Mouse (Mus musculus) CH12.LX (cell line): ENCODE results near the gene Prr12. TPM values are rescaled to one million over a fixed set of nuclear protein-coding genes. Genes with fewer than 3 reads are reported as not detected.

ENCODE experiments used
- DNase-seq: peaks from one replicate; pipeline ENCODE4 v3.0.0-alpha.2; 2013; ENCODE audit errors: extremely low read depth
- H3K27ac ChIP-seq: 2 replicates; pipeline ENCODE4 v1.5.1; 2012; ENCODE audit warnings: low read depth, mild to moderate bottlenecking, control low read depth, moderate library complexity; ENCODE audit not compliant: insufficient read depth
- H3K27me3 ChIP-seq: replicated peaks from 2 replicates; pipeline ENCODE3; 2012; ENCODE audit warnings: inconsistent platforms
- H3K36me3 ChIP-seq, 2 experiments: replicated peaks in 1 of 2; 2 replicates each; pipeline versions ENCODE3 to v1.6.1; 2012; ENCODE audit warnings: inconsistent platforms in 1 of 2, low read length in 1 of 2, mild to moderate bottlenecking in 1 of 2, mixed read lengths in 1 of 2, moderate library complexity in 1 of 2; ENCODE audit not compliant: control insufficient read depth in 1 of 2, insufficient read depth in 1 of 2
- H3K4me1 ChIP-seq, 2 experiments: 2 replicates each; pipeline ENCODE4 v1.6.1; 2012; ENCODE audit warnings: inconsistent platforms in 1 of 2, moderate library complexity in 1 of 2; ENCODE audit not compliant: insufficient read depth in 2 of 2, control insufficient read depth in 1 of 2
- H3K4me2 ChIP-seq: 2 replicates; pipeline ENCODE4 v1.6.1; 2012; ENCODE audit warnings: low read depth, mild to moderate bottlenecking, control low read depth; ENCODE audit not compliant: poor library complexity, insufficient read depth, severe bottlenecking
- H3K4me3 ChIP-seq, 3 experiments: fragments of 150-350 bp in 1 of 3; sonication (generic) in 1 of 3; replicated peaks in 1 of 3; 2 replicates each; pipeline versions ENCODE3 to v1.5.1; 2011 to 2012; ENCODE audit warnings: low read depth in 2 of 3, low read length in 2 of 3, mild to moderate bottlenecking in 2 of 3, moderate library complexity in 2 of 3, control low read depth in 1 of 3, improper control_type of control experiment in 1 of 3, inconsistent platforms in 1 of 3, mixed read lengths in 1 of 3; ENCODE audit not compliant: poor library complexity in 1 of 3
- H3K79me2 ChIP-seq: replicated peaks from 2 replicates; pipeline ENCODE4 v1.6.1; 2012; ENCODE audit warnings: mild to moderate bottlenecking, moderate library complexity; ENCODE audit not compliant: control insufficient read depth, poor library complexity, insufficient read depth, severe bottlenecking; ENCODE audit errors: extremely low read depth
- H3K9ac ChIP-seq: 2 replicates; pipeline ENCODE4 v1.6.1; 2012; ENCODE audit warnings: low read depth, mild to moderate bottlenecking, control low read depth, moderate library complexity; ENCODE audit not compliant: insufficient read depth
- H3K9me3 ChIP-seq: replicated peaks from 2 replicates; pipeline ENCODE3; 2012; ENCODE audit warnings: low read length, inconsistent platforms, mixed read lengths
- BHLHE40 ChIP-seq: IDR thresholded peaks from 2 replicates; pipeline ENCODE4 v1.6.1; 2011; ENCODE audit warnings: mild to moderate bottlenecking, low read depth, low read length, improper control_type of control experiment
- CHD1 ChIP-seq: IDR thresholded peaks from 2 replicates; pipeline ENCODE4 v1.6.1; 2012; ENCODE audit warnings: low read depth, low read length, improper control_type of control experiment, inconsistent platforms
- CTCF ChIP-seq, 2 experiments: IDR thresholded peaks in 1 of 2; conservative IDR thresholded peaks in 1 of 2; 2 replicates each; pipeline ENCODE4 v1.5.1; 2011 to 2012; ENCODE audit warnings: low read depth in 2 of 2, low read length in 2 of 2, improper control_type of control experiment in 1 of 2, inconsistent platforms in 1 of 2, mild to moderate bottlenecking in 1 of 2, moderate library complexity in 1 of 2
- E2F4 ChIP-seq: IDR thresholded peaks from 2 replicates; pipeline ENCODE4 v1.6.1; 2011; ENCODE audit warnings: low read depth, low read length, improper control_type of control experiment; ENCODE audit not compliant: insufficient replicate concordance
- EP300 ChIP-seq: IDR thresholded peaks from 2 replicates; pipeline ENCODE4 v1.6.1; 2011; ENCODE audit warnings: low read length, improper control_type of control experiment
- ETS1 ChIP-seq: conservative IDR thresholded peaks from 2 replicates; pipeline ENCODE4 v1.6.1; 2012; ENCODE audit warnings: low read depth, mild to moderate bottlenecking, inconsistent platforms, low read length, improper control_type of control experiment, moderate library complexity
- GABPA ChIP-seq: IDR thresholded peaks from 2 replicates; pipeline ENCODE4 v1.6.1; 2012; ENCODE audit warnings: low read depth, low read length, improper control_type of control experiment, inconsistent platforms; ENCODE audit not compliant: insufficient replicate concordance
- IRF4 ChIP-seq: IDR thresholded peaks from 2 replicates; pipeline ENCODE4 v1.6.1; 2014; ENCODE audit warnings: low read depth, mild to moderate bottlenecking, inconsistent platforms, low read length, improper control_type of control experiment
- JUND ChIP-seq: conservative IDR thresholded peaks from 2 replicates; pipeline ENCODE4 v1.6.1; 2011; ENCODE audit warnings: low read depth, low read length, improper control_type of control experiment
- MAFK ChIP-seq: IDR thresholded peaks from 2 replicates; pipeline ENCODE4 v1.6.1; 2011; ENCODE audit warnings: low read length, improper control_type of control experiment; ENCODE audit not compliant: insufficient replicate concordance
- MAX ChIP-seq: IDR thresholded peaks from 2 replicates; pipeline ENCODE4 v1.6.1; 2011; ENCODE audit warnings: low read length, improper control_type of control experiment
- MAZ ChIP-seq: IDR thresholded peaks from 2 replicates; pipeline ENCODE4 v1.6.1; 2012; ENCODE audit warnings: low read depth, mild to moderate bottlenecking, inconsistent platforms, low read length, improper control_type of control experiment, moderate library complexity
- POLR2AphosphoS2 ChIP-seq: IDR thresholded peaks from 2 replicates; pipeline ENCODE4 v1.6.1; 2011; ENCODE audit warnings: low read depth, low read length, improper control_type of control experiment
- RCOR1 ChIP-seq: conservative IDR thresholded peaks from 2 replicates; pipeline ENCODE4 v1.6.1; 2012; ENCODE audit warnings: low read depth, mild to moderate bottlenecking, inconsistent platforms, low read length, improper control_type of control experiment
- SIN3A ChIP-seq: IDR thresholded peaks from 2 replicates; pipeline ENCODE4 v1.6.1; 2012; ENCODE audit warnings: low read length, improper control_type of control experiment, inconsistent platforms
- TCF12 ChIP-seq: IDR thresholded peaks from 2 replicates; pipeline ENCODE4 v1.6.1; 2014; ENCODE audit warnings: low read depth, mild to moderate bottlenecking, inconsistent platforms, low read length, improper control_type of control experiment
- UBTF ChIP-seq: IDR thresholded peaks from 2 replicates; pipeline ENCODE4 v1.6.1; 2012; ENCODE audit warnings: low read depth, mild to moderate bottlenecking, inconsistent platforms, low read length, improper control_type of control experiment, moderate library complexity
- dilution Hi-C: fragments of 300-500 bp; cut with MboI; formaldehyde crosslinking; loops from 2 replicates; pipeline ENCODE4 v1.14.3; 2020; ENCODE audit warnings: low sequenced_read_pairs; ENCODE audit not compliant: extremely low pct_unique_long_range_greater_than_20kb, extremely low pct_ligation_motif_present
- in situ Hi-C: fragments of 300-500 bp; cut with MboI; formaldehyde crosslinking; loops from 3 replicates; pipeline ENCODE4 v1.14.3; 2019; ENCODE audit warnings: low sequenced_read_pairs, low pct_ligation_motif_present, low pct_unique_long_range_greater_than_20kb, mixed read lengths
- polyA plus RNA-seq: library from polyadenylated mRNA; unstranded; fragments of >175 nt; gene quantifications from 2 replicates; pipeline ENCODE4 v1.2.1, GENCODE M21; 2012; ENCODE audit warnings: low read depth; ENCODE audit not compliant: insufficient read length
- total RNA-seq, 2 experiments: library from RNA; depleted of rRNA; stranded (reverse); fragments of 300-350 nt in 1 of 2; fragments of >200 nt in 1 of 2; gene quantifications; 2 replicates each; pipeline ENCODE4 v1.2.3; 2012 to 2014

Gene Prr12
- total and polyA plus RNA-seq, 3 experiments, result 1.2 to 20.5 (median 6.5) TPM

DNA sequence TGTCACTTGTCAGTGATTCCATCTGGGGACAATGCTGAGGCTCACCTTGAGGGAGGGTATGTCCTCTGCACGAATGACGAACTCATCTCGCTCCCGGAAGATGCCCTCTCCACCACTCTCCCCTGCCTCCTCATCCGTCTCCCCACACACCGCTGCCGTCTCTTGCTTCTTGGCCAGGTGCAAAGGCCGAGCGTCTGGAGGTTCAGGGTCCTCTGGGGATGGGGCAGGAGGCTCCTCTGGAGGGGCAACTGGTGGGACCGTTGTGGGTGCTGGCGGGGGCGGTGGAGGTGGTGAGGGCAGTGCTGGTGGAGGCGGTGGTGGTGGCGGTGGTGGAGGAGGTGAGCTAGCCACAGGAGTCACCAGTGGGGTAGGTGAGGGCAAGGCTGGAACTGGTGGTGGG is 9.4 kb downstream of the Prr12 start:
- no peak for TF ChIP-seq ETS1
- no peak for TF ChIP-seq RCOR1
- no peak for TF ChIP-seq TCF12
- no peak for TF ChIP-seq E2F4
- TF ChIP-seq CTCF (conservative IDR thresholded peaks at IDR 0.05 in 1 of 2, IDR thresholded peaks at IDR 0.05 in 1 of 2; ENCODE audit: low read depth in 2 of 2, low read length in 2 of 2), result no peak
- TF ChIP-seq POLR2AphosphoS2, result no peak
- TF ChIP-seq MAX, result no peak
- TF ChIP-seq UBTF, result no peak
- TF ChIP-seq EP300, result no peak
- TF ChIP-seq BHLHE40, result no peak
- TF ChIP-seq MAZ, result no peak
- in situ Hi-C loops, result no loop called here
- Histone ChIP-seq H3K79me2 (peaks cover 2% of the 10 kb centered on the region; the same call in 1 of the 2 replicates), H3K9ac (no peak overlapping the region), H3K27me3 (no peaks in the 10 kb centered on the region), H3K9me3 (no peaks in the 10 kb centered on the region), H3K4me2 (no peak overlapping the region), H3K4me3 (no peak overlapping the region), H3K36me3 (peaks cover 75 to 89% of the 10 kb centered on the region in 2 experiments), H3K27ac (no peak overlapping the region), H3K4me1 (no peaks in the 10 kb centered on the region)
- dilution Hi-C loops, result no loop called here
- DNase-seq, result no peak

- Histone ChIP-seq H3K4me1 (no peaks in the 10 kb centered on the region), H3K27me3 (no peaks in the 10 kb centered on the region), H3K9me3 (no peaks in the 10 kb centered on the region), H3K27ac (no peak overlapping the region), H3K36me3 (peaks cover 66 to 89% of the 10 kb centered on the region in 2 experiments), H3K4me2 (no peak overlapping the region), H3K4me3 (no peak overlapping the region), H3K9ac (no peak overlapping the region), H3K79me2 (peaks cover 2% of the 10 kb centered on the region; the same call in 1 of the 2 replicates)
- in situ Hi-C loops, result no loop called here
- DNase-seq, result no peak
- TF ChIP-seq IRF4, result no peak
- TF ChIP-seq RCOR1, result no peak
- dilution Hi-C loops, result no loop called here
Measured at GRCm38 (mm10) chr7:45040851-45041250, 11.8 kb downstream of the Prr12 start.

GRCm38 (mm10) chr7:45038411-45038810 is 14.3 kb downstream of the Prr12 start:
- Histone ChIP-seq H3K36me3 (peaks cover 73 to 98% of the 10 kb centered on the region in 2 experiments), H3K9ac (no peak overlapping the region), H3K79me2 (no peaks in the 10 kb centered on the region; the same call in none of the 2 replicates), H3K27me3 (no peaks in the 10 kb centered on the region), H3K4me3 (no peak overlapping the region), H3K9me3 (no peaks in the 10 kb centered on the region), H3K4me2 (no peak overlapping the region), H3K4me1 (no peaks in the 10 kb centered on the region), H3K27ac (no peak overlapping the region)
- no peak for DNase-seq
- TF ChIP-seq GABPA, result no peak
- no peak for TF ChIP-seq MAFK
- no peak for TF ChIP-seq JUND
- TF ChIP-seq CHD1, result no peak
- TF ChIP-seq SIN3A, result no peak
- no peak for TF ChIP-seq MAX
- in situ Hi-C loops (no loop called here), dilution Hi-C loops (no loop called here)
